Mouse (Mus musculus): Measurements from ENCODE around the gene Gm5751.
A peak's percentile ranks its signal among the peaks of the same experiment; 100 is the strongest.
"Not testable (repeated sequence)": the region's sequence is repeated elsewhere in the genome, so short reads cannot be mapped to it uniquely, and the experiment has no call there.

Gene Gm5751

GRCm38 (mm10) chrX:8873953-8874352 lies at the start of gene Gm5751:
TSS of gene Gm5751 (plus strand) at chrX:8874253.
- DNase-seq = not testable (repeated sequence)

DNA sequence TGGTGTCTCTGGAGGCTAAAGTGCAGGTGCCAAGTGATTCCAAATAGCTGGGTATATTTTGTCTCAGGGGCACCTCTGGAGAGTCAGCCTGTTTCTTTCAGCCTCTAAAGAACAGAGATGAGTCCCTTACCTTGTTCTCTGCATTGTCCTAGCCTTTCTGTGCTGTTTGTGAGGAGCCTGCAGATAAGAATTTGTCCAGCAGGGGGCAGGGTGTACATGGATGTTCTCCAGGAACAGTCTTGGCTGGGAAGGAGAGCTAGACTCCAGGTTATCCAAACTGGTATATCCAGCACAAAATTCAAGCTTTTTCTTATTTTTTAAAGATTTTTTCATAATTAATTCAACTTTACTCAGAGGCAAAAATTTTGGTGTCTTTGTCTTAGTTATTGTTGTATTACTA lies 42.0 kb upstream of the Gm5751 start:
- DNase-seq = peak; percentile 63

GRCm38 (mm10) chrX:8843694-8844093 lies 30.4 kb upstream of the Gm5751 start, which contains the start of gene Gm6592:
TSS of gene Gm6592 (plus strand) at chrX:8843994.
- DNase-seq = no peak

GRCm38 (mm10) chrX:8852486-8852885 lies 21.6 kb upstream of the Gm5751 start:
- DNase-seq = no peak

DNA sequence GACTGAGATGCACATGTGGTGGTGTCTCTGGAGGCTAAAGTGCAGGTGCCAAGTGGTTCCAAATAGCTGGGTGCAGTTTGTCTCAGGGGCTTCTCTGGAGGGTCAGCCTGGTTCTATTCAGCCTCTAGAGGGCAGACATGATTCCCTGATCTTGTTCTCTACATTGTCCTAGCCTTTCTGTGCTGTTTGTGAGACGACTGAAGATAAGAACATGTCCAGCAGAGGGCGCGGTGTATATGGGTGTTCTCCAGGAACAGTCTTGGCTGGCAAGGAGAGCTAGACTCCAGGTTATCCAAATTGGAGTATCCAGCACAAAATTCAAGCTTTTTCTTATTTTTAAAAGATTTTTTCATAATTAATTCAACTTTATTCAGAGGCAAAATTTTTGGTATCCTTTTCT lies 9.7 kb upstream of the Gm5751 start:
- peak; percentile 80 for DNase-seq

DNA sequence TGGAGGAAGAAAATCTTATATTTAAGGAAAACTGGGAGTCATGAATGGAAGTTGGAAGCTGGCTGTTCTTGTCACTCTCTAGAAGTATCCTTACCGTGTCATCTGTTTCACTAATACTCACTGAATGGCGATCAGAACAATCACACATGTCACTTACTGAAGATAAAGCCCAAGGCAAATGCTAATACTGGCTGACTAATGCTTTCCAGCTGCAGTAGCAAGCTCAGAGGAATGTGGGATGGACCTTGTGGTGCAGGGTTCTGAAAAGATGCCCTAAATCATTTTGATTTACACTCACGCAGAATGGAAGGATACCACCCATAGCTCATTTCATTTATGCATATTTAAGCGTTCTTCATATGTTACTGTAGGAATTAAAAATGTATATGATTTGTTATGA lies 10.3 kb downstream of the Gm5751 start:
- no peak for DNase-seq

GRCm38 (mm10) chrX:8891975-8892342 lies 17.9 kb downstream of the Gm5751 start:
- no peak for DNase-seq

DNA sequence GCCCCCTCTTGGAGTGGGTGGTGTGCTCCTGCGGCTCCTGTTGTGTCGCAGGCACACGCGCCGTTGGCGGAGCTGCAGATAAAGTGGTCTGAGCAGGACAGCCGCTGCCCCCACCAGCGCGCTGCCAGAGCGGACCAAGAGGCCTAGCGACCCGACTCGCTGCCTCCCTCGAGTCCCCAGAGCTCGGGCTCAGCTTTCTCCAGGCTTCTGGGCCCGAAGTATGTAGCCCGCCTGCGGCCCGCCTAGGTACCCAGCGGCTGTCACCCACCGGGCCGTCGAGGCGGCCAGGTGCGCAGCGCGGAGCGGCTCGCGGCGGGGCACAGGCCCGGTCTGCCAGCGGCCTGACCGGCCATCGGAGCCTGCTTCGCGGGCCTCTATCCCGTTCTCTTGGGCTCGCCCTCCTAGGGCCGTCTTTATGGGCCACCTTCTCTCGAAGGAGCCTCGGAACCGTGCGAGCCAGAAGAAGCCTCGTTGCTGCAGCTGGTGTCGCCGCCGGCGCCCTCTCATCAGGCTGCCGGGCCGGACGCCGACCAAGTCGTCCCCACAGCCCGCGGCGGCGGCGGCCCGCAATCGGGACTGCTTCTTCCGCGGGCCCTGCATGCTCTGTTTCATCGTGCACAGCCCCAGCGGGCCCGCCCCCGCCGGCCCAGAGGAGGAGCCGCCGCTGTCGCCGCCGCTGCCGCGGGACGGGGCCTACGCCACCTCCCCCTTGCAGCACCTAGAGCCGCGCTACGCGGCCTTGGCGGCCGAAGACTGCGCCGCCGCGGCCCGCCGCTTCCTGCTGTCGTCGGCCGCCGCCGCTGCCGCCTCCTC lies 18.5 kb downstream of the Gm5751 start, which contains the start of gene B630019K06Rik:
Gene B630019K06Rik, plus strand, starts transcription at position 40 of the 813 bp plus-strand sequence.
- peak; percentile 66 for DNase-seq

DNA sequence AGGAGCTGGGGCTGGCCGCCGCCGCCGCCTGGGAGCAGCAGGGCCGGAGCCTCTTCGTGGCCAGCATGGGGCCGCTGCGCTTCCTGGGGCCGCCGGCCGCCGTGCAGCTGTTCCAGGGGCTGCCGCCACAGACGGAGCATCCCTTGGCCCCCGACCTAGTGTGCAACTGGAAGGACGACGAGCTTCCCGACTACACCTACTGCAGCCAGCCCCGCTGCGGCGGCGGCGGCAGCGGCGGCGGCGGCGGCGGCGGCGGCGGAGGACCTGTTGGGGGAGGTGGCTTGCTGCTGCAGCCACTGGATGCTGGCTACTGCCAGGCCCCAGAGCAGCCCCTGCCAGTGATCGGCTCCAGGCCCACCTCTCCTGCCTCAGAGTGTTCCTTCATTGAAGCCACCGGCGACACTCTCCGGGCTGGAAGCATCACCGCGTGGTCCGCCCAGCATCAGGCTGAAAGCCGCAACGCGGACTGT lies 19.2 kb downstream of the Gm5751 start:
- DNase-seq = peak; percentile 7

DNA sequence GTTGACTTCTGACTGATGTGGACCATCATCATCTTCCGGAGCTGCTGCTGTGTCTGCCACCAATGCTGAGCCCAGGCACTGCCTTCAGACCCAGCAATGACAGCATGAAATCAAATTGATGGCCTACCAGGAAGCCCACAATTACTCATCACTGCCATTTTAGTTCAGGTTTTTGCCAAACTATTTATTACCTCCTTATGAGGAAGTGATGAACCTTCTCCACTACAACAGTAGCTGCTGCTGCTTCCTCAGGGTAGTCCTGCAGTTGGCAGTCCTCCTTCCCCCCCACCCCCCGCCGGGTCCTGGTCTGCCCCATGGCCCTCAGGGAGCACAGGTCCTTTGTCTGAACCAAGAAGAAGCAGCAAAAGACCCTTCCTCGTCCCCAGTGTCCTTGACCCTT lies 26.8 kb downstream of the Gm5751 start:
- no peak for DNase-seq

DNA sequence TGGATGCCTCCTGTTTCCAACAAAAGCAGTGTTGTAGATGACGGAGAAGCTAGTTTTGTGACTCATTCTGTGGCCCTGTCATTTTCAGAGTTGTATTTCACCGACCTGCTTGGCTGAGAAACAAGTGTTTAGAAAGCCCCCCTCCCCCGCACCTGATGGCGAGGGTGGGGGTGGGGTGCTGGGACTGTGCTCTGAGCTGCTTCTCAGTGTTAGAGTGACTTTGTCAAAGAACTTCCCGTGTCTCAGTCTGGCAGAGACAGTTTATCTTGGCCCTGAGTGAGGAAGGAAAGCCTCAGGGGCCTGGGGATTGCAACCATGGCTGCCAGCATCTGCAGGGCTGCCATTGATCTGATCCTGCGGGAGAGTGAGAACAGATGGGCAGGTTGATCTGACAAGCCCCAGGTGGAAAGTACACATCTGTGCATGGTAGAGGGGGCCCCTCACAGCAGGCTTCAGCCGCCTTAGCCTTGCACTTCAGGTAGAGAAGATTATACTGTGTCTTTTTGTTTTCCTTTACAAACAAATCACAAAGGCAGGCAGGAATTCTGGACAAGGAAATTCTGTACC lies 27.9 kb downstream of the Gm5751 start:
- DNase-seq = no peak

DNA sequence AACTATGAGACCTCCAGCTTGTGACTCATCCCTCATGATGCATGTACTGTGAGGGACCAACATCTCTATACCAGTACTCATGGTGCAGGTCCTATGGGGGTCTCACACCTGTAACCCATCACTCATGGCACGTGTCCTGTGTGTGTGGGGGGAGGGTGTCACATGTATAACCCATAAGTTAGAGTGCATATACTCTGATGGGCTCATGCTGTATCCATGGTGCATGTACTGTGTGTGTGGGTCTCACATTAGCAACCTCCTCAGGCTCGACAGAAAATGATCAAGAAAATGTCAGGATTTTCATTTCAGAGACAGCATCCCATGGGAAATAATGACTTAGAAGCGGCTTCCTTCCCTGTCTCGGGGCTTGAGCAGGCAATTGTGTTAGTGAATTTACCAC lies 47.0 kb downstream of the Gm5751 start:
- no peak for DNase-seq

GRCm38 (mm10) chrX:8921813-8922607 lies 48.0 kb downstream of the Gm5751 start:
- peak; percentile 1 for DNase-seq

DNA sequence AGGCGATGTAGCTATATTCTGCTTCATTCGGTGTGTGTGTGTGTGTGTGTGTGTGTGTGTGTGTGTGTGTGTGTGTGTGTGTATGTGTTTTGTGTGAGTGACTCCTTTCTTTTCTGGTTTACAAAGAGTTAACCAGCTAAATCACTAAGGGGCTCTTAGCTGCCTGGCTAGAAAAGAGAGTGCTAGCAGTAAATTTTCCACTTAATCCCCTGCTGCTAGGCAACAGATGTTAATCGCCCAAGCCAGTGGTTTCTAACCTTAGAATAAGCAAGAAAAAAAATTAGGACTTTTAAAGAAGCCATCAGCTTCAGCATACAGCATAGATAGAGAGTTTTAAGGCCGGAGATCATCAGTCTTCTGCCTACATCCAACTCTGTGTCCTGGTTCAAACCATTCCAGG lies 53.3 kb downstream of the Gm5751 start:
- DNase-seq = no peak

All from lung, postnatal 14 days (tissue).